Mouse (Mus musculus): ENCODE results near the gene Mcidas.

Gene Mcidas

DNA sequence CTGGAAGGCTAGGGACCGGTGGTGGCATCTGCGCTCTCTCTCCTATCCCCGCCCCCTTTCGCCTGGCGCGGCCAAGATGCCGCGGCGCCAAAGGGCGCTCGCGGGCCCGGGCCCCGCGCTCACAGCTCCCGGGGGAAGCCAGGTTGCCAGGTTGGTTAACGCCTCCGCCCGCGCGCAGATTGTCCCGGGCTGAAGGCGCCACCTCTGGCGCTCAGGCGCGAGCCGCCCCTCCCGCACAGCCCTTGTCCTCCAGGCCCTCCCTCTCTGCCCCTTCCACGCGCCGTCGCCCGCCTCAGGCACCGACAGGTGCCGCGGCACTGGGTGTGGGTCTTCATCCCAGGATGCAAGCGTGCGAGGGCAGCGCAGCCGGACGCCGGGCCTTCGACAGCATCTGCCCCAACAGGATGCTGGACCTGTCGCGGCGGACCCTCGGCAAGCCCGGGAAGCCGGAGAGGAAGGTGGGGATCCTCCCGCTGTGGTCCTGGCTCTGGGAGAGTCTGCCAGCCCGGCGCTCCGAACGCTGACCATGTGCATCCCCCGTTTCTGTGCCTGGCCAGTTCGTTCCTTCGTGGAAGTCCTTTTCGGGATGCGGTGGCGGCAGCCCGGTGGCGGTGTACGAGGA, at the start of gene Mcidas:
Mcidas (plus strand) TSS at position 315 of the 622 bp plus-strand sequence.
- peak; percentile 48 for DNase-seq

DNA sequence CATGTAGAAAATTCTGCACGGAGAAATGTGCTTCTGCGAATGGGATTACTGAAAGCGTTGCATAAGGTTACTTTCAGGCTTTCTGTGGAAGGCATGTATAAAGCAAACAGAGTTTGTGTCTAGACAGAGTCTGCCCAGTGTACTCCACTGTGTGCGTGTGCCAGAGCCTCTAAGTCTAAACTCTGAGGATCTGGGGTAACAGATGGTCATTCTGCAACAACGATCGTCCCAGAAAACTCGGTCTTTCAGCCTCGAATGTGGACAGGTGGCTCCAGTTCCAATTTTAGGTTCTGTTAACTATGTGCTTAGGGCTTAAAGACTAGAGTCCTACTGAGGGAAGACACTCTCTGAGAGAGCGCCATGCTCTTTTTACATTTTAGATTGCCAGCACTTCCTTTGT, 48.3 kb upstream of the Mcidas start:
- no peak for DNase-seq

DNA sequence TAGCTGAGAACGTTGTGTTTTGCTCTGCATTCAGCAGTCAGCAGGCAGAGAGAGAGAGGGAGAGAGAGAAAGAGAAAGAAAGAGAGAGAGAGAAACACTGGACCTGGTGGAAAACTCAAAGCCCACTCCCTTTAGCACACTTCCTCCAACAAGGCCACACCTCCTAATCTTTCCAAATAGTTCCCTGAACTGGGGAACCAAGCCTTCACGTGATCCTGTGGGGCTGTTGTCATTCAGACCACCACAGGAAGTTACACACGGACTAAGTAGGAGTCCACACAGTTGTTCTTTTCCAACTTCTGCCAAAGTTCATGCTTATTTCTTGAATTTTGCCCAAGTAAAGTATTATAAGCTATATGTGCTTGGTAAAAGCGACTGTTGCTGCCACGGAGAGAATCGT, 47.7 kb upstream of the Mcidas start:
- DNase-seq: no peak

DNA sequence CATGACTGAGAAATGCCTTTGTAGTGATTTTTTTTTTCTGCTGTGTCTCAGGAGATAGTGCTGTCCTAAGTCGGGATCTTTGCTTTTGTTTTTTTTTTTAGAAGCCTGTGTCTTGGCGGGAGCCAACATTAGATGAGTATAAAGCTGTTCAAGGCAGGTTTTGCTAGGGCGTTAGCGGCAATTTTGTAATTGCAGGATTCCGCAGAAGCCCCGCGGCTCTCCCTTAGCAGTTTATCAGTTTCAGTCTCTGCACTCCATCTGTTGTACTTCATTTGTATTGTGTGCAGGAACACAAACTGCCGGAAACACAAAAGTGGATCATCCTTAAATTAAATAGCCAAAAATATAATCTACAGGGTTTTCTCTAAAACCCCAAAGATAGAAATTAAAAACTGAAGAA, 39.6 kb upstream of the Mcidas start:
- no peak for DNase-seq

DNA sequence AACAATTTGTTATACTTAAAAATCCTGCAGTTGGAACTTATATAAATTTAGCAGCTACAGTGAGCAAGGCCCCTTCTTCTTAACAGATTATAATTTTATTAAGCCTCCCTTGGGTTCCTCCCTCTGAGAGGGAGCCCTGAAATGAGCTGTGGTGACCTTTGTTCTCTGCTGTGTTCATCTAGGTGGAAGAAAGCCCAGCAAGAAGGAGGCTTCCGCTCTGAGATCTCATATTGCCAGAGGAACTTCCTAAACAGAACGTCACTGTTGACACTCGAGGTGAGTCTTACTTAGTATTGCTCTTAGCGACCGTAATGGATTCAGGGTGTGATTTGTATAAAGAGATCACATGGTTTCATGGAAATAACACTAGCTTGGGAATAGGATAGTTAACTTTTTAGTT, 30.6 kb upstream of the Mcidas start:
- DNase-seq: no peak

DNA sequence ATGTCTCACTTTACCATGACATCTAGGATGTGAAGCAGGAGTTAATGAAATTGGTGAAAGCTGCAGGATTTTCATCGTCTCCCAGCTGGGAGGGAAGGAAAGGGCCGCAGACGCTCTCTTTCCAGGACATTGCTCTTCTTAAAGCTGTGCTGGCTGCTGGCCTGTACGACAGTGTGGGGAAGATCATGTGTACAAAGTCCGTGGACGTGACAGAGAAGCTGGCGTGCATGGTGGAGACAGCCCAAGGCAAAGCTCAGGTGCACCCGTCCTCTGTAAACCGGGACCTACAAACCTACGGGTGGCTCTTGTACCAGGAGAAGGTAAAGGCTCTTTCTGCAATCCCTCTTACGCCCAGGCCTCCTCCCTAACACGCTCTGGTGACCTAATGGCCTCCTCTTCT, 29.2 kb upstream of the Mcidas start:
- DNase-seq: no peak

DNA sequence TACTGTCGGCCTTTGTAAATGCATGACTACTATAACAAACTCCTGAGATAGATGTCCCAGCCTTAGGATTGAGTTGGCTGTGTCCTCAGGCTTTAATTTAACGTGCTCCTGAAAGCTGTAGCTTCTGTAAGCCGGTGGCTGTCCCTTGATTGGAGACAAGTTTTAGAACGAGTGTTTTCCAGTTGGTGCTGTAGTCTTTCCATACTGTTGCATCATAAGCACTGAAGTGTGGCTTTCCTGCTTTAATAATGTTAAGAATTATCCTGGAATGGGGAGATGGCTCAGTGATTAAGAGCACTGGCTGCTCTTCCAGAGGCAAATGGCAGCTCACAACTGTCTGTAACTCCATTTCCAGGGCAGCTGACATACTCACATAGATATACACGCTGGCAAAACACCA, 26.4 kb upstream of the Mcidas start:
- DNase-seq: no peak

DNA sequence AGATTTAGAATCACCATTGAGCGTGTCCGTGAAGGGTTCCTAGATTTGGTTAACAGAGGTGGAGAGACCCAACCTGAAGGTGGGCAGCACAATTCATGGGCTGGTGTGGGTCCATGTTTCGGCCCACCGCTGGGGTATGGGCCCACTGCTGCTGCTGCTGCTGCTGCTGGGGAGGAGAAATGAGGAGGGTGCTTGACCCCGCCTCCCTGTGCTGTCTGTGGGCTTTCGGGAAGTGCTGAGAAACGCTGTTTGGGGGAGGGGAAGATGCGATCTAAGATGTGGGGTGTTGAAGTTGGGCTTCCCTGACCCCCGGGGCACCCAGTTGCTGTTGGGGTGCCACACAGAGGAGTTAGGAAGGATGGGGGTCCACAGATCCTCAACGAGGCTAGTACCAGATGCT, 16.9 kb upstream of the Mcidas start:
- DNase-seq: no peak

DNA sequence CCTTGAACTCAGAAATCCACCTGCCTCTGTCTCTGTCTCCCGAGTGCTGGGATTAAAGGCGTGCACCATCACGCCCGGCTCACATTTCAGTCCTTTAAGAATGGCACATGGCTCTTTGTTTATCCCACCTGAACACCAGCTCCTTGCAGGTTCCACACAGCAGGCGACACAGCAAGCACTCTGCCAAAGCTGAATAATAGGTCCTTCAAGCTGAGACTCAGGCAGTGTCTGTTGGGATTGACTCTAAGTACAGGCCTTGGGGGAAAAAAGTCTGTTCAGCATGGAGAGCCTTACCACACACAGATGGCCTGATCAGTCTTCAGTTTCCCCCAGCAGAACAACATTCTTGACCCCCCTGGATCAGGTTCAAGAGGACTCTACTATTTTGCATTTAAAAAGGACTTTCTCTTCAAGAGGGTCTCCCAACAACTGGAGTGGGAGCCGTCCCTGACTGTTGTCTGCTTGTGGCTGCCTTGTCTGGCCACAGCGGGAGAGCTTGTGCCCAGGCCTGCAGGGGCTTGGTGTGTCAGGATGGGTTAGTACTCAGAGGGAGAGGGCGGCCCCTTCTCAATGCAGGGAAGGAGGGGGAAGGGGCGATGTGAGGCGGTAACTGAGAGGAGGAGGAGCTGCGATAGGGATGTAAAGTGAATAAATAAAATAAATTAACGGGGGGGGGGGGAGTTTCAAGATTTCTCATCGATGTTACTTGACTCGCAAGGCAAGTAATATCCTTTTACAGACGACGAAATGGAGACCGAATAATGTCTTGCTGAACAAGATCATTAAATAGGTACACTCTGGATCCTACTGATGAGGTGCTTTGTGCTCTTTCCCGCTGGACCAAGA, 7.8 kb upstream of the Mcidas start:
- peak; percentile 63 for DNase-seq

DNA sequence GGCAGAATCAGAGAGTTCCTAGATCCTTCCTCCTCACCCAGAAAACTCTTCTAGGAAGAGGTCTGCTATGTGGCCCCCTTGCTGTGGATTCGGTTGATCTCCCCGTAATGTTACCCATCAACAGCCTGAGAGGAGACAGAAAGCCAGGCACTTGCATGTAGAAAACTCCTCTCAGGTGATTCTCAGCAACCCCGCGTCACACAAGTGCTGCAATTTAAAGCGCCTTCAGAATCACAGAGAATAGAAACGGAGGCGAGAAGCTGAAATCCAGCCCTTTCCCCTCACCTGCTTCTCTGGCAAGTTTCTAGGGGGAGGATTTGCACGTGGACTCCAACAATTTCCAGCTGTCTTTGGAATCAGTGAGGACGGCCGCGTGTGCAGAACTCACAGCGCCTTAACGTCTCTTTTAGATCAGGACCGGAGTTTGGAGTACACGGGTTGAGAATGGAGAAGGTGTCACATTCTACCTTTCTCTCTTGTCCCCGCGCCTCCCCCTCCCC, 7.1 kb upstream of the Mcidas start:
- no peak for DNase-seq

DNA sequence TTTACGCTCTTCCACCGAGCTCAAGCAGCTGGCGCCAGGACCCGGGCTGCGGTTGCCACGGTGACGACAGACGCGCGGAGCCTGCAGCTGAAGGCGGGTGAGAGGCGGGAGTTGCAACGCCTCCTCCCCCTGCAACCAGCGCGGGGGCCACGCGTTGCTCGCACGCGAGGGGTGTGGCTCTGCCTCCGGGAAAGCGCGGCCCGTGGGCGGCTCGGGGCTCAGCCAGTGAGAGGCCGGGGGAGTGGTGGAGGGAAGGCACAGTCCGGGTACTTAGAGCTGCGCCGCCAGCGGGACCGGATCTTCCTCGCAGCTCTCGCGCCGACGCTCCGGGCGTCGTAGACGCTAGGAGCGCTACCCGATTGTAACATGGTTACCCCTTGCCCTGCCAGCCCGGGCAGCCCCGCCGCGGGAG, 6.1 kb upstream of the Mcidas start, which contains the start of gene Ccno:
Ccno (plus strand) TSS at position 271 of the 412 bp plus-strand sequence.
- peak; percentile 94 for DNase-seq

DNA sequence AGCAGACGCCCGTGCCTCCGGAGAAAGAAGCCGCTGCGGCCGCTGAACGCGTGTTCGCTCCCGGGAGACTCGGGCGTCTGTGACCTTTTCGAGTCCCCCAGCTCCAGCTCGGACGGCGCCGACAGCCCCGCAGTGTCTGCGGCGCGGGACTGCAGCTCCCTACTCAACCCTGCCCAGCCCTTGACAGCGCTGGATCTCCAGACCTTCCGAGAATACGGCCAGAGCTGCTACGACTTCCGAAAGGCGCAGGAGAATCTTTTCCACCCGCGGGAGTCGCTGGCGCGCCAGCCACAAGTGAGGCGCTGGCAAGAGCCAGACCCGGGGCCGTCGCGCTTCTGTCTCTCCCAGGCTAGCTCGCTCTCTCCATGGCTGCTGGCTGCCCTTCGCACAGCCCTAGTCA, 5.7 kb upstream of the Mcidas start:
- DNase-seq: no peak

DNA sequence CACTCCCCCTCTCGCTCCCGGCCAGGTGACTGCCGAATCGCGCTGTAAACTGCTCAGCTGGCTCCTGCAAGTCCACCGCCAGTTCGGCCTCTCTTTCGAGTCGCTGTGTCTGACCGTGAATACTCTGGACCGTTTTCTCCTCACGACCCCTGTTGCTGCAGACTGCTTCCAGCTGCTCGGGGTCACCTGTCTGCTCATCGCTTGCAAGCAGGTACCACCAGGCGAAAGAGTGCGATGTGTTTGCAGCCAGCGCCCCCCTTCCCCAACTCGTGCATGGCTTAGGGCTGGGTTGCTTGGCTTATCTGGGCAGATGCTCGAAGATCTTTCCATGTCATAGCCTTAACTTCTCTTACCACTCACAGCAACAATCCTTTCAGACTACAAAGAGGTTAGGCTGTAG, 4.8 kb upstream of the Mcidas start:
- DNase-seq: no peak

DNA sequence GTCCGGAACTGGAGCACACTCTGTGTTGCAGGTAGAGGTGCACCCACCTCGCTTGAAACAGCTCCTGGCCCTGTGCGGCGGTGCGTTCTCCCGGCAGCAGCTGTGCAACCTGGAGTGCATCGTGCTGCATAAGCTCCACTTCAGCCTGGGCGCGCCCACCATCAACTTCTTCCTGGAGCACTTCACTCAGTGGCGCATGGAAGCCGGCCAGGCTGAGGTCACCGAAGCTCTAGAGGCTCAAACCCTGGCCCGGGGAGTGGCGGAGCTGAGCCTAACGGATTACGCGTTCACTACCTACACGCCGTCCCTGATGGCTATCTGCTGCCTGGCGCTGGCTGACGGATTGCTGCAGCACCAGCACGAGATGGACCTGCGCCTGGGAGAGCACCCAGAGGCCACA, 4.1 kb upstream of the Mcidas start:
- peak; percentile 46 for DNase-seq

DNA sequence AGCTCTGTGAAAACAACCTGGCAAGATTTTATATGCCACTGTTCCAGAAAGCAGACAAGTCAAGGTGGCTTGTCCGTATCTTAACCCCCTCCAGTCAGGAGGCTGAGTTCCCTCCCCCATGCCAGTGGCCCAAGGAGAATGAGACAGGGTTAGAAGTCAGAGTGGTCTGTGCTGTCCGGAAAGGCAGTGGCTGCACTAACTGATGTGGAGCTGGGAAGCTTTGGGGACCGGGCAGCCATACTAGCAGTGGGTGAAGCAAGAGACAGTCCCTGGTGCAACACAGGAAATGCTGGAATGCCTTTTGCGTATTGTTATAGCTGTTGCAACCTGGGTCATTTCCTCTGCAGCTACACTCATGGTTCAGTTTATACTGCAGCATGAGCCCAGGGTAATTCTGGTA, 3.3 kb upstream of the Mcidas start:
- no peak for DNase-seq

DNA sequence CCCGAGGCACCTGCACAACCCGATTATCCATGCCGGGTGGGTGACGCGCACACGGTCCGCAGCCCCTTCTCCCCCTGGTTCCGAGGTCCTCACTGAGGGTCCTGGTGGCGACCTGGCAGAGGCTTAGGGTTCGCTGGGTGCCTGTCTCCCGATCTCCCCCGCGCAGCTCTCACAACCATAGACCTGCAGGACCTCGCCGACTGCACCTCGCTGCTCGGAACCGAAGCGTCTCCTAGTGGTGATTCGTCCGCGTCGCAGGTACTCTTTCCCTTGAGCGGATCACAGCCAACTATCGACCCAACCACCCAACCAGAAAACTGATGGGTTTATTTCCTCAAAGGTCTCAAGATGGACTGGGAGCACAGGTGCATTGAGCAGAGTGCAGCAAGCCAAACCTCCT, 546 bp downstream of the Mcidas start:
- DNase-seq: peak; percentile 72

DNA sequence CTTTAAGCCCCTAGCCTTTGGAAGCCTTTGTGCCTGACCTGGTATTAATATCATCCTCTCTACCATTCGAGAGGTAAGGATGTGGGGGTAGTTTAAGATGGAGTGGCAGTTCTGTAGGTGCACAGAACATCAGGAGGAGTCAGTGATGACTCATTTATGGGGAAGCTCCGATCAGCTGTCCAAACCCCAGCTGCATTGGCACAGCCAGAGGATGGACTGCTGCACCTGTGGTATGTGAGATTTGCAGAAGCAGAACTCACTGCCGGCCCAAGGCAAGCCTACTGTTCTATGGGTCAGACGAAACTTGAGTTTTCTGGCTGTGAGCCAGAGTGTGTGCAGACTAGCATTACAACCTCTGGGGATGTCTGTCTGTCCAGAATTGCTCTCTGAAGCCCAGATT, 2.8 kb downstream of the Mcidas start:
- no peak for DNase-seq

DNA sequence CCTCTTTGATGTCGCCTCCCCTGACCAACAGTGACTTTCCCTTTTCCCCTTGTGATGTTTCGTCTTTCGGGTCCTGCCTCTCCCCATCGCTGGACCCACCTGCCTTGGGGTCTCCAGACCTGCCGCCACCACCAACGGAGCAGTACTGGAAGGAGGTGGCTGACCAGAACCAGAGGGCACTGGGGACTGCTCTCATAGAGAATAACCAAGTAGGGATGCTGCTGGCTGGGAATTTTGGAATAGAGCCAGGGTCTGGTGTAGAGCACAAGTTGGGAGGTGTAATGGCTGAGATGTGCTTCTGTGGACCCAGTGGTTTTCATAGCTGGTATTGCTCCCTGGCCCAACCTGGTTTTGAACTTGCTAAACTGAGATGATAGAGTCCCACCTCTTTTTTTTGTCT, 3.7 kb downstream of the Mcidas start:
- DNase-seq: no peak

DNA sequence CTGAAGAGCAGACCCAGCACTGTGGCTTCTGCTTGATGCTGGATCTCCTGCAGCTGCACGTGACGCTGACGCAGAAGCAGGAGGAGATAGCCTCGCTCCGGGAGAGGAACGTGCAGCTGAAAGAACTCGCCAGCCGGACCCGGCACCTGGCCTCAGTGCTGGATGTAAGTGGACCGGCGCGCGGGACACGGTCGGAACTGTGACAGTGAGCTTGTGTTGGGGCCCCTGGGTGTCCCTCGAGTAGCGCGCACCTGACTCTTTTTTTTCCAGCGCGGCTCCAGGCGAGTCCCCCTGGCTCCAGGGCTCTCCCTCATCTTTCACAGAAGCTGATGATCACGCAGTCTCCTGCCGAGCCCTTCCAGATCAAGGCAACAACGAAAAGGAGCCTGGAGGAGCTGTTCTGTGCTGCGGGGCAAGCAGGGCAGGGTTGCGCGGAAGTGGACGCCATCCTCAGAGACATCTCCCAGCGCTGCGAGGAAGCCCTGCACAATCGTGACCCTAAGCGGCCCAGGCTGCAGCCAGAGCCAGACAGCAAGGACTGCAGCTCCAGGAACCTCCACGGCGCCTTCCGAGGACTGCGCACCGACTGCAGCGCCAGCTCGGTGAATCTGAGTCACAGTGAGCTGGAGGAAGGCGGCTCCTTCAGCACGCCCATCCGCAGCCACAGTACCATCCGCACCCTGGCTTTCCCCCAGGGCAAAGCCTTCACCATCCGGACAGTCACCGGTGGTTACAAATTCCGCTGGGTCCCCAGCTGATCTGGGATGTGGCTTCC, 5.0 kb downstream of the Mcidas start:
- DNase-seq: peak; percentile 67

DNA sequence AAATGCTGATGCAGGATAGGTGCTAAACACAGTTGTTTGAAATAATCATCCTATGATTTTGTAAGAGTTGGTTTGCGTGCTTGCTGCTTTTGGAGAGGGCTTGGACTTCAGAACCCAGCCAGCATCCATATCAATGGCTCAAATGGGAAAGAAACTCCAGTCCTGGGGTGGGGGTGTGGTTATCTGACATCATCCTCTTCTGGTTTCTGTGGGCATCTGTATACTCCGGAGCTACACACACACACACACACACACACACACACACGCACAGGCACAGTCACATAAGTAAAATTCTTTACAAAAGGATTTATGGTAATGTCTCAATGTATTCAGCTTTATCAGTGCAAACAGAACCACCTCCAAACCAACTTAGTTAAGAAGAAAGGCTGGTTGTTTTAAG, 6.4 kb downstream of the Mcidas start:
- DNase-seq: no peak

DNA sequence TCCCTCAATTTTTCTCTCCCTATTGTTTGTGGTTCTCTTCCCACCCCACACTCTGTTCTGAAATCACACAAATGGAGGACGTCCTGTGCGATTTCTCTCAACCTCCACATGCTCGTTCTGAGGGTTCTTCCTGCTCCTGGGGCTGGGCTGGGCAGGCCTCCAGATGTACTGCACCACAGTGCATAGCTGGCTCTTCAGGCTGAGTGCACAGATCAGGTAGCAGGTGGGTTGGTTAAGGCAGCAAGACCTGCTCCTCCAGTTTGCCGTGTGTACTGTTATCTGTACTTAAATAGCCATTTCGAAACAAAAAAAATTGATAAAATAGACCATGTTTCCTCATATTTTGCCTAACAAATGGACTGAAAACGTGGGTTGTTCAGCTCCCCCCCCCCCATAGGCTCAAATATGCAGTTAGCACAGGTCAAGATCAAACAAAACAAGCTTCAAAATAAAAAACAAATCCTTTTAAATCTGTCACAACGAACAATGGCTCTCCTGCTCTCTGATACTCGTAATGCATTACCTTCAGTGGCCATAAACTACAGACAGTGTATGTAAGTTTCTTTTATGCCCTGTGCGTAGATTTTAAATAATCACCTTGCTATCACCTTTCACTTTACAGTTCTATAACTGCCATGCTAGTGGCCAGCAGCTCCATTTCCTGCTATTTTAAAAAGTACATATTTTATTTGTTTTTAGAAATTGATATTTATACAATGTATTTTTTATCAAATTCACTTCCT, 7.1 kb downstream of the Mcidas start:
- no peak for DNase-seq

DNA sequence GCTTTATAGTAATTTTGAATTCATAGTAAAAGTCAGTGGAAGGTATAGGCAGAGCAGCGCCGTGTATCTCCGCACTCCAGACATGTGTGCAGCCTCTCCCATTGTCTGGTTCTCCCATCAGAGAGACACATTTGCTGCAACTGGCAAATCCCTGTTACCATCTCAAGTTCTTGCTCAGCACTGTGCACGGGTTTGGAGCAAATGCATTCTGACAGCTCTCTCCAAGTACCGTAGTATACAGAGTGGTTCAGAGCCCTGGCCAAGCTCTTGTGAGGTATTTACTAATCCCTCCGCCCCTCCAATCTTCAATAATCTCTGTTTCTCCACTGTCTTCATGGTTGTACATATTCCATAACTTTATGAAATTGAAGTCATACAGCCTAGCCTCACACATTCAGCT, 19.0 kb downstream of the Mcidas start:
- DNase-seq: no peak
